Mouse (Mus musculus): ENCODE results near the gene Fam219b.

DNA sequence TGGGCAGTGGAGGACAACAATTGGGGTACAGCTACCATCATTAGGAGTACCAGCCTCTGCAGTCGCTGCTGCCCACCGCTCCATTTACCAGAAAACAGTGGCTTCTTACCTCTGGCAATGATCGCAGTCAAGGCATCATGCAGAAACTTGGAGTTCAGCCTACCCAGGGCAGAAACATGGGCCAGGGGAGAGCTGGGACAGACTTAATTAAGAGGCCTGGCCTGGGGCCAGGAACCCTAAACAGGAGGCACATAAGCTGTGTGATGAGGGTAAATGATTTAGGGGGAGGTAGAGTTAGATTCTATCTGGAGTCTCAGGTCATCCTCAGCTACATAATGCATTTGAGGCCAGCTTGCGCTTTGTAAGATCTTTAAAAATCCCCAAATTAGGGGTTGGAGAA lies 11.9 kb downstream of the Fam219b start:
- TF ChIP-seq CTCF (IDR thresholded peaks at IDR 0.05; ENCODE audit: low read depth) (no peak), EP300 (IDR thresholded peaks at IDR 0.05; ENCODE audit: low read depth) (no peak)

Data from heart, postnatal 0 days (tissue).